Mouse (Mus musculus): ENCODE data around the gene Stk32b.

Gene Stk32b

DNA sequence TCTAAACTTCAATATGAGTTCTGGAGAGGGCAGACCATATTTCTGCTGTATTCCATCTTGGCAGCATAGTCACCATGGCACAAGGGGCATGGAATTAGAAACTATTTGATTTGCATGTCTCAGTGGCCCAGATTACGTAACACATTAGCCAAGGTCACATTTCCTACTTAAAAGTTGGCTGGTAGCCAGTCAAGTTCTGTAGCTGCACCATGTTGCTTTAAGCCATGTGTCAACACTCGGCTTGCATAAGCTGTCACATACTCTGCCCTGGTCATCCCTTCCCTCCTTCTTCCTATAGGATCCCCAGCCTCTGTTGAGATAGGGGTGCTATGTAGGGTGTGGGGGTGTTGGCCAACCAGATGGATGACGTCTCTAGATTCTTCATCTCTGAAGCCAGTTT, 196.5 kb downstream of the Stk32b start:
- DNase-seq (ENCODE audit: low read depth, low spot score), result no peak

DNA sequence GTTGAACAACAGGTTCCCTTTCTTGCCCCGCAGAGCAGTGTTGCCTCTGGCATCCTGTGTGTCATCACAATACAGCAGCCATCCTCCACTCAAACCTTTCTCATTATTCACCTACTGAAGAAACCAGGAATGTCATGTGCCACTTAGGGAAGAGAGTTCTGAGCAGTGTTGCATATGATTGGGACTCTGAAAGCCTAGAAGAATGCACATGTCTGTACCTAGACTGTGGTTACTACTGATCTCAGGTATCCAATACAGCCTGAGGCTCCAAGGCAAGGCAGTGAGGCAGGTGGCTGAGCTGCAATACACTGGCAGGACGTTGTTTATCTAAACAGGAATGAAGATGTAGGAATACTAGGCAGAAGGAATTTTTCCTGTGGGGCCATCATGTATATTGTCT, 204.5 kb downstream of the Stk32b start:
- no peak for DNase-seq (ENCODE audit: low read depth, low spot score)

DNA sequence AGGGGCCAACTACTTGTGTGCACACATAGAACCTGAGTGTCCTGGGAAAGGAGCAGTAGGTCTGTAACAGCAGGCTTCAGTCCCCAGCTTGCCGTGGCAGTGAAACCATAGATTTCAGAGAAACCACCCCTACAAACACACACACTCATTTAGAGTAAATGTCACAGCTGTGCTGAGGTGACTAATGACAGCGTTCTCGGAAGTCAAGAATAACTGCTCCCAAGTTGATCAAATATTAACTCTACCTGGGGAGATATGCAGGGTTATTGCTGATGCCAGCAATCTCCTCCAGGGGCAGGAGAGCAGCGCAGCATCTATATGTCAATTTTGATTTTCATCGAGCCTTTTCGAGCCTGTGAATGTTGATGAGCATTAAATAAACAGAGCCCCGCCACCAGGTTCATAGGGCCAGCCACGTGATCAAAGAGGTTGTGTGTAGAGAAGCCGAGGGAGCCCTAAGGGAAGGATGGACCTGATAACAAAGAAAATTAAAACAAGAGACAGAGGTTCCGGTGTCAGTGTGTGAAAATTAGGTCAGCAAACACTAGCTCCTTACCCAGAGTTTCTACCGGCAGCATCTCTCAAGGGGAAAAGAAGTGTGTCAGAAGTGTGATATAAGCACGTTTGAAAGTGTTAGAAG, 210.0 kb downstream of the Stk32b start:
- DNase-seq (ENCODE audit: low read depth, low spot score), result no peak

DNA sequence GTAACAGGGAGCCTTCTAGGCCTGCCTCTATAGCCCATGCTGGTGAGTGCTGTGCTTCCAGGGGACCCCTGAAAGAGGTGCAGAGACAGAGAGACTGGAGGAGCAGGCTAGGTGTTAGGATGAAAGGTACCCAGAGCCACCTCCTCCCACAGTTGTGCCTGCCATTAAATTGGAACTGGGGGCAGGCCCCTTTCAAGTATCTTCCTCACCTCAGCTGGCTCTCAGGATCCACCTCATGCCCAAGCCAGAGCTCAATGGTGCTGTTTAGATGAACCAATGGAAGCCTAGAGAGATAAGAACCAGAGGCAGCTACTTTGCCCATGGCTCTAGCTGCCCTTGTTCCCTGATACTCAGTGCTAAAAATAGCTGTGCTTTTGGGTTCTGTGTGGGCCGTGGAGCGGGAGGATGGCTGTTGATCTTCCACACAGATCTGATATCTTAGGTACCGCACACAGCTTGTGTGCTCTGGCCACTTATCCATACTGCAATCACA, 221.9 kb downstream of the Stk32b start:
- DNase-seq (ENCODE audit: low read depth, low spot score), result no peak

DNA sequence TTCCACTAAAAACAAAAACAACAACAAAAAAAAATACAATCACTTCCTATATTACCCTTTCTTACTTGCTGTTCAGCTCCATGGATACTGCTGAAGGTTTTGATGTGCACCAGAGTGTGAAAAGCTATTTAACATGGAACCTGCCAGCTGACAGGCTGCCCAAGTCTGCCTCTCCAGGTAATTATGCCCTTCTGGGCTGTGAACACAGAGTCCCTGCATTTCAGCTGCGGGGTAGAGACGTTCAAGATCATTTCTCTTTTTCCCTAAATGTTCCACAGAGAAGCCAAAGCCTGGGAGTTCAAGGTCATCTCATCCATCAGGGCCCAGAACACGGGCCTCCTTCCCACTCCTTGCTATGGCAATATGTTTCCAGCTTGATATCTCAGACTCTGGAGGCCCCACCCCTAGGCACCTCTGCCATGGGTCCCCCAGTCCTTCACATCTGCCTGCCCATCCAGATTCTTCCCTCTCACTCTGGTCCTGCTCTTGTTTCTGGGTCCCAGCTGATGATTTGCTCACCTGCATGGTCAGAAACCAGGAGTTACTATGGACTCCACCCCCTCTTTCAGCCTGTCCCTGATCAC, 244.9 kb downstream of the Stk32b start:
- no peak for DNase-seq (ENCODE audit: low read depth, low spot score)

DNA sequence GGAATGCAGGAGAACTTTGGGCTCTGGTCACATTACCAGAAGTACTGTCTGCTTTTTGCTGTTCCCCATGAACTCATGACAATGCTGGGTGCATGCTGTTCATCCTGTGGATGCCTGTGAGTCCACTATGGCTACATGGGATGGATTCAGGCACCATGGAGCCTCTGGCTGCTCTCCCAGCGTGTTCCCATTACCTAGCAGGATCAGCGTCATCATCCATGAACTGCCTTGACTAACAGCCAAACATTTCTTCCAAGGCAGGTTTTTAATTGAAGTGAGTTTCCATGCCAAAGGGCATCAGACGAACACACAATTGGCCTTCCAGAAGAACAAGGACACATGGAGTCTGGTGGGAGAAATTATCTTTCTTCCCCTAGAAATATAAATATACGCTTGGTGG, 245.4 kb downstream of the Stk32b start:
- DNase-seq (ENCODE audit: low read depth, low spot score), result no peak

DNA sequence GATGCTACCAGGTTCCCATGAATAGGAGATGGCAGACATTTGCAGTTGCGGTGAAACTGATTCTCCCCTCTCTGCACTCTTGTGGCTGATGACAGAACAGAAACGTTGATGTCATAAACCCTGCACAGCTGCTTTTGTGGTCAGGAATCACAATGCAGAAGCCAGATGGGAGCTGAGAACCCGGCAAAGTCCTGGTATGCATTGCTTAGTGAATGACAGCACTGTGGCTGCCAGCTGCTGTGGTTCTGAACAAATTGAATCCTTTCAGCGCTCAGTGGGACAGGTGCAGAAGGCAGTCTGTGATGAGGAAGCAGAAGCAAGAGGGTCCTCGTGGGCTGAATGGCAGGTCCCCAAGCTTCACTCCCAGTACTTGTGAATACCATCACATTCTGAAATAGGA, 247.9 kb downstream of the Stk32b start:
- no peak for DNase-seq (ENCODE audit: low read depth, low spot score)

DNA sequence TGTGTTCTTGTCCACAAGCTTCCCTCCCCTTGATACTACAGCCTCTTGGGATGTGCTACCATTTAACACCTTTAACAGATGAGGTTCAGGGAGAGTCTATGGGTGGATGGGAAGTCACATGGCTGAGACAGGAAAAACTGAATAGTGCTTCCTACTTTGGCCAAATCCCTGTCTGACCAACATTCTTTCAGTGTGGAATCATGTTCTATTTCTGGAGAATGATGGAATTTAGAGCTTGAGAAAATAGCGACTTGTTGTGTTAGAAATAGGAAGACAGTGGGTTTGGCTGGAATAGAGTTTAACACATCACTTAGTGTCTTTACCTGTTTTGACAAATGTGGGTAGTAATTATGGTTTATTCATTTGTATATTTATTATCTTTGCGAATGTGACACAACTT, 249.3 kb downstream of the Stk32b start:
- DNase-seq (ENCODE audit: low read depth, low spot score), result no peak

DNA sequence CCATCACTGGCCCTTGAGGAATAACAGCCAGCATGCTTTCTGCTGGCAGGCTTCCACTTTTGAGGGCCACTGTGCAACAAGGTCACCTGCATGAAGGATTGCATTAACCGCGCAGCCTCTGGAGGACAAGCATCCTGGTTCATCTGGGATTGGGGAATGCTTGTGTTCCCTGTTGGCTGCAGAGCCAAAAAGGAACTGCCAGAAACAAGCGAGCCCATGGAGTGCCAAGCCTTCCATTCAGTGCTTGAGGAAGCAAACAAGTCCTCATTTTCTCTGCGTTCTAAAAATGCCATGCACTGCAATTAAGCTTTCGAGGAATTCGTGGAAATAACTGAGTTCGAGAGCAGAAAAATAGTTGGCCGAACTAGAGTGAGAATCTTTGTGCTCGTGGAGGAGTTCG, 251.5 kb downstream of the Stk32b start:
- DNase-seq (ENCODE audit: low read depth, low spot score), result peak; percentile 19

DNA sequence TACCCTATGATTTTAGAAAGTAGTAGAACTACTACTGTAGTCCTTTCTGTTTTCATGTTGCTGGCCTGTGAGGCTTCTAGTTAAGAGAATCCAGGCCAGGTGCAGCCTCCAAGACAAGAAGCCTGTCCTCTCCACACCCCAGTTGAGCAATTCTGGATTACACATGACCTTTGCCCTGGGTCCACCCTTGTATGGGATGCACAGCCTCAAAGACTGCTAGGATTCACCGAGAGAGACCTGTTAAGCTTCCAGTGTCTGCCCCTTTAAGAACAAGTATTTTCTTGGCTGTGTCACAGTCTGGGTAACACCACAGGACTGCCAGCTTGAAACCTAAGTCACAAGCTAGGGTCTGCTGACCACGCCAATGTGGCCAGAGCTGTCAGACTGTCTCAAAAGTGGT, 258.7 kb downstream of the Stk32b start:
- no peak for DNase-seq (ENCODE audit: low read depth, low spot score)

DNA sequence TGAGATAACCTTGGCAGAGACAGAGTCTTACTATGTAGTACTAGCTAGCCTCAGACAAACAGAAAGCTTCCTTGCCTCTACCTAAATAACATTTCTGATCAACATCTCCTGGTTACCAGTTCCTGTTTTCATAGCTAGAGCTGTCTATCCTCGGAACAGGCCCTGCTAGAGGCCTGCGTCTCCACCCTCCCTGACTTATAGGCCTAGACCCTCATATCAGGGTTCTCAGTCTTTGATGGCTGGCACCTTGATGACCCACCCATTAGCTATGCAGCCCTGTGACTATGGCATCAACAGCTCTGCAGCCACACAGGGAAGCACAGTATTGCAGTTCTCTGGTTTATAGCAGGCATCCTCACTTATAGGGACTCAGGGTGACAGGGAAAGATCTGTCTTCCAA, 259.1 kb downstream of the Stk32b start:
- DNase-seq (ENCODE audit: low read depth, low spot score), result no peak

DNA sequence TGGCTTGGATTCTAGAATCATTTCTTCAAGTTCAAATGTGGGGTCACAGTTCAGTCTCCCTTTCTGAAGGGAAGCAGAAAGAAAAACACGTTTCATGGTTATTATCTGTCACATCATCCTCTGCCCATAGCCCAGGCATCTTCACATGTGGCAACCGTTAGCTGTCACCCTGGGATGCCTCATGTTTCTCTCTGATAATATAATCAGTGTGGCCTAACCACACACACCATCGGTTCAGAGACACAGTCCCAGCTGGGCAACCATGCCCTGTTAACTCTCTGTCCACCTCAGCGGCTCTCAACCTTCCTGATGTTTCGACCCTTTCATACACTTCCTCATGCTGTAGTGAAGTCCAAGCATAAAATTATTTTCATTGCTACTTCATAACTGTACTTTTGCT, 259.8 kb downstream of the Stk32b start:
- no peak for DNase-seq (ENCODE audit: low read depth, low spot score)

DNA sequence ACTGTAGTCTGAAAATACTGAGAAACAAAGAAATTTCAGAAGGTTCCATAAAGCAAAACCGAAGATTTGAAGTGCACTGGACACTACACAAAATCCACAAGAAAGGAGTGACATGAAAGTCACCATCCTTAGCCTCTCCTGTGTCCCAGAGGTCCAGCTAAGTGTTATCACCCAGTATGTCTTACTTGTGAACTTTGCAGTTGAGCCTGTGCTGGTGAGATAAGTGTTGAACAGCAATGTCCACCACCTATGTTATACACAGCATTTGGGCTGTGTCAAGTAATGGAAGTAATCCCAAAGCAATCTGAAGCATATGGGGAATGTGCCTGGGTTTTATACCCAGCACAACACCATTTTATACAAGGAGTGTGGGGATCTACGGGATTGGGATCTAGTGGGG, 260.4 kb downstream of the Stk32b start:
- DNase-seq (ENCODE audit: low read depth, low spot score), result no peak

DNA sequence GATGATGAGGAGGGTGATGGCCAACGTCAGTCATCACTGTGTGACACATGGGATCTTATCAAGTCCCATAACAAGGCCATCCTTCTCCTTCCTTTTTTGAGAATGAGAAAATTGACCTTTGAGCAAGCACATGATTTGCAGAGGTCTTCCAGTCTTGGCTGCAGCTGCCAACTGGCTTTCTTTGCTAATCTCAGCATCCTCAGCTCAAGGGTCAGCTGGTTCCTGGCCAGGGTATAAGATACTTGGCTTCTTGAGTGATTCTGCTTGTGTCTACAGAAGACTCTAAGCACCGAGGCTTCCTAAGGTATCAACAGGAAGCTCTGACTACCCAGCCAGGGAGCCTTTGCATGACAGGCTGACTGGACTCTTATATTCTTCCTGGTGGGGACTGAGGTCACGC, 269.4 kb downstream of the Stk32b start:
- DNase-seq (ENCODE audit: low read depth, low spot score), result no peak

DNA sequence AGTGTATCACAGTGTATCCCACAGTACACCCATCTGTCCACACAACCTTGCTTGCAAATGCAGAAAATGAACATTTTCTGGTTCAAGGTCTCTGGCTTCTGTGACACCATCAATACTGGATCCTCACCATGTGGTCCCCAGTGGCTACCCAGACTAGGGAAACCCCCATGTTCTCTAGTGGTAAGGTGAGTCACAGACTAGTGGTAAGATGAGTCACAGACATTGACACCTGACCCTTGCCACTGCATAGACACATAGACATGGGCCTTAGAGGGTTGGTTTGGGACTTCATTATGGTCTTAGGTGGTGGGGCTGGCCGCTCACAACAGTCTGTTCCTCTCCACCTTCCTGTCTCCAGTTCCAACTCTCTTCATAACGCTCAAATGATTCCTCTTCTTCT, 274.2 kb downstream of the Stk32b start:
- DNase-seq (ENCODE audit: low read depth, low spot score), result no peak

DNA sequence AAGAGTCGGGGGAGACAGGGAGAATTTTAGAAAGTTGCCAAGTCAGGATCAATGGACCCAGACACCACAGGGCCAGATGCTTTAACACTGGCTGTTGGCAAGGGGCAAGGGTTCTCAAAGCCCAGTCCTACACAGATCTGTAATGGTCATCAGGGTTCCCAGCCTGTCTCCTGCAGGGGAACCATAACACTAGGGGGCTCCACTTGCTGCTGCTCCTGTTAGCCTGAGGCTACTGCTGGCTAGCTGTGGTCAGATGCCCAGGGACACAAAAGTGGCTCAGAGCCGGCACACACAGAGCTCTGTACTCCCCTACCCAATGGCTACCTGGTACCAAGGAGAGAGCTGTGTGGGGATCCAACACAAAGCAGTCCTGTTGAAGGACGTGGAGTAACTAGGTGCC, 281.6 kb downstream of the Stk32b start:
- DNase-seq (ENCODE audit: low read depth, low spot score), result no peak

DNA sequence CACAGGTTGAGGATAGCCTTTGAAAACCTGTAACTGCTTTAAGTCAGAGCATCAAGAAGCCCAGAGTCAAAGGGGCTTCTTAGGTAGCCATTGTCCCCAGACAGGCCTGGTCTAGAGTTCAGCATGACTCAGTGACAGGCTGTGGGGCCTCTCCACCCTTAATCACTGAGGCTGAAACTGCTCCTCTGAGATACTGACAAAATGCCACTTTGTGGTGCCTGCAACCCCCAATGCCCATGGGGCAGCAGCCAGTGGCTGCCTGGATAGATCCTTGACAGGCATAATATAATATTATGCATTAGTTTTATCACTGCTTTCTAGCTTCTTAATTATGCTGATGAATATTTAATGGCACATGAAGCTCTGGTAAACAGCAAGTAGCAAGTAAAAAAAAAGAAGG, 289.8 kb downstream of the Stk32b start:
- no peak for DNase-seq (ENCODE audit: low read depth, low spot score)

DNA sequence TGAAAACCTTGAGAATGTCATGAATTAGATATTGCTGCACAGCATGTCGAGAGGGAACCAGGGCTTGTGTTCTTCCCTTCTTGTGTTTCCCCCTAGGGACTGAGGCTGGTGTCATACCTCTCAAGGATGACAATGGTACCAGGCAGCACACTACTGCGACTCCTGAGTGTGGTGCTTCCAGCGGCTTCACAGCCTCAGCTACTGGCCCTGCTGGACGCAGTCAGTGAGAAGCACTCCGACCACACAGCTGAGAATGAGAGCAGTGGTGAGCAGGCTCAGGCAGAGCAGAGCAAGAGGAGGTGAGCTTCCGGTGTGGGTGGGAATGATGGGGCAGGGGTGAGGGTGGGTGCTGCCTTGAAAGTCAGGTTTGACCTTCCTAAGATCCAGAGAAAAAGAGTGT, 297.9 kb downstream of the Stk32b start:
- no peak for DNase-seq (ENCODE audit: low read depth, low spot score)

Data from telencephalon, adult 2 months (tissue).